Mouse (Mus musculus) ovary, adult 18-20 months (tissue): ENCODE measurements at regions not wholly inside any gene's neighbourhood (a gene's known extent, or its start where the extent isn't known, plus 50 kb on each side); places are given as distances from the start of the nearest gene placed in this dataset.
"Not testable (repeated sequence)": the region's sequence is repeated elsewhere in the genome, so short reads cannot be mapped to it uniquely, and the experiment has no call there.

Experiments
- DNase-seq: peaks from one replicate; pipeline ENCODE4 v3.0.0; 2022; ENCODE audit warnings: low spot score, mixed read lengths

GRCm38 (mm10) chr14:54148626-54149025 lies 105.3 kb downstream of the Dad1 start:
- DNase-seq = no peak

- no peak for DNase-seq
Measured at GRCm38 (mm10) chr14:54148121-54148520, 105.8 kb downstream of the Dad1 start.

DNA sequence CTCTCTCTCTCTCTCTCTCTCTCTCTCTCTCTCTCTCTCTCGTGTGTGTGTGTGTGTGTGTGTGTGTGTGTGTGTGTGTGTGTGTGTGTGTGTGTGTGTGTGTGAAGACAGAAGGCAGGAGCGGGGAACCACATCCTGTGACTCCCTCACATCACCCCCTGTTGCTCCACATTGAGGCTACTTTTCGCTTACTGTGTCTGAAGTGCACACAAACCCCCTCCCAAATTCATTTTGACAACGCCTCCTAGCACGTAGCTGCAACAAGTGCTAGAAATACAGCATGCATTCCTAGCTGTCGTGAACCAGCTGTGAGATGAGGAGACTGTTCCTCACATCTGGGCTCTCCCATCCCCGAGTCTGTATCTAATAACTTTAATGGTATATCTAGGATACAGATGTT lies 106.4 kb downstream of the Dad1 start:
- DNase-seq = no peak

- no peak for DNase-seq
Measured at GRCm38 (mm10) chr14:54145743-54146741, 107.9 kb downstream of the Dad1 start.

DNA sequence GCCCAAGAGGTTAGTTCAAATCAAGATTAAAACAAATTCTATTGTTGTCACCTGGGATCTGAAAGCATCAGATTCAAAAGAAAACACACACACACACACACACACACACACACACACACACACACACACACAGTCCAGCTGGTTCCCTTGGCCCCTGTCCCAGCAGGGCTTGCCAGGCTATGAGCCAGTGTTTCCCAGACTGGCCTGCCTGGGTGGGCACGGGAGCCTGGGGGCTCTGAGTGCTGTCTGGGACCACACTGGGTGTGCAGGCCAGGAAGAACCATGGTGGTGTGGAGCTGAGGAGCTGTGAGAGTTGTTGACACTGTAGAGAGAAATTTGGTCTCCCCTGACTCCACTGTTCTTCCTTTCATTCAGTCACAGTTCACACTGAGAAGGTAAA lies 110.1 kb downstream of the Dad1 start:
- DNase-seq = no peak

DNA sequence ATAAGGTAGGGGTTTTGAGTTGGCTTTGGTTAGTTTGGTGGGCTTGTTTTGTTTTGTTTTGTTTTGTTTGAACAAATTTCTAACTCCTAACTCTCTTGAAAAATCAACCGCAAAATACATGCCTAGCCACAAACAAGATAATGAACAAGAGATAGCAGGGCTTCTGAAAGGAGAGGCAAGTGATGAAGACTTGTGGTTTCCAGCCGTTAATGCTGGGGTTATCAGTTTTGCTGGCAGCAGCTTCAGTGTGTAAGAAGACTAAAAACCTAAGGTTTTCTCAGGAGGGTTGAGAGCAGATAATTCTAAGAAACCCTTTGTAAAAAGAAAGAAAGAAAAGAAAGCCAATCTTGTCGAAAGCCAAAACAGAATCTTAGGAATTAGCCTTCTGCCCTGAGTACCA lies 115.6 kb downstream of the Dad1 start:
- no peak for DNase-seq

GRCm38 (mm10) chr14:54136538-54136937 lies 117.4 kb downstream of the Dad1 start:
- DNase-seq = no peak

DNA sequence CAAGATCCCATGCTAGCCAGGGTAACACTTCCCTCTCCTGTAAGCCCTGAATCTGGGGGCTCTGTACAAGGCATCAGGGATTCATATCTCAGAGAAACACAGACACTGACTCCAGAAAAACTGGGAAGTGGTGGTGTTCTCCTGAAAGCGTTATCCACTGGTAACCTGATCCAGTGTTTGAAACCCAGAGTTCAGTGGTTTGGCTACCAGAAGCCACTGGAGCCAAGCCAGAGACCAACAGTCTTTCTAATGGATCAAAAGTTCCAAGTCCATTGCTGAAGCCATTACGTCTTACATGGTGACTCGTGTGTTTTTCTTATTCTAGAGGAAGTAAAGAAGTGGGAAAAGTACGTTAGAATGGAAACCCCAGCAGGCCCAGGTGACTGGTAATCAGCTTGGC lies 125.6 kb downstream of the Dad1 start:
- DNase-seq = no peak

DNA sequence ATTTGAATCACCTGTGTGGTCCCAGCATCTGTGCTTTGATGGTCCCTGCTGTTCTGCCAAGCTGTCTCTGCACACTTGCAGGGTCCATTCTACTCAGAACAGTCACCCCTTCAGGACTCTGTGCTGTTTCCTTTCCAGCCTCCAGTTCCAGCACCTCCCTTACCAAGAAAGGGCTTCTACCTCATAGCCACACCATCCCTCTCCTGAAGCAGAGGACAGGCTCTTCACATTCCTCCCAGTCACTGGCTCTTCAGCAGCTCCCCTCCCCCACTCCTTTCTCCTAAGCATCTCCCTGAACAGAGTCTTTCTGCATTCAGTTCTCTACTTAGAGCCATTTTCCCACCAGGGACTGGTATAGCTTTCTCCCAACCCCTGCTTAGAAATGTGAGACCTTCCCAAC lies 128.4 kb downstream of the Dad1 start:
- no peak for DNase-seq

DNA sequence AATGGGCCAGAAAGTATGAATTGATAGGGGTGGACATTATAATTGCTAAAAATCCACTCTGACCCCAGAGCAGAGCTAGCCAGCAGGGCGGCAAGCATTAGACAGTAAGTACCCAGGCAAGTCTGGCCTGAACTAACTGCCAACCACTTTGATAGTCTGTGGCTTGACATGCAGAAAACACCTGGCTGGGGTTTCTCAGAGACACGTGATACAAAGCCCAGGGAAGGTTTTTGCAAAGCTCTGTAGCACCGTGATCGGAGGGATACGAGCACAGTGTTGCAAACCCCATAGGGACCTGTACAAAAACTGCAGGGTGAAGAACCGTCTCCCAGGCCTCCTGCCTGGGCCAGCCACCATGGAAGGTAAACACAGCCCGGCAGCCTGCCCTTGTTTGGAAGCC lies 131.9 kb downstream of the Dad1 start:
- no peak for DNase-seq

- no peak for DNase-seq
Measured at GRCm38 (mm10) chr14:54121340-54121739, 132.6 kb downstream of the Dad1 start.

DNA sequence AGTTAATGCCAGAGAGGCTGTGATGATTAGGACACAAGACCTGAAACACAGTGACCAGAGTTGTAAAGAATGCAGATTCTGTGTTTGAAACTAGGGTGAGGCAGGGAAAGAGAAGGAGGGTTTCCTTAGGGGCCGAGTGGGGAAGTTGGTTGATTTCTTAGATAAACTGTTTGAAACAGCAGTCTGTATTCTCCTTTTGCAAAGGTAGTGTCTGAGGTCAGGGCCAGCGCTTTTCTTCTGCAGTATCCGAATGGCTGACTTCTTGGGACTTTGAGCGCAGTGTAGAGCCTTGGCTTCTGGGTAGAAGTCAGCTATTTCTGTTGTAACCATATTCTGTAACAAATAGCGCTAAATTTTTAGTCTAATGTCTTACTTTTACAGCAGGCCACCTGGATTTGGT lies 133.7 kb downstream of the Dad1 start:
- DNase-seq = no peak

- not testable (repeated sequence) for DNase-seq
Measured at GRCm38 (mm10) chr14:54117607-54118006, 136.3 kb downstream of the Dad1 start.

GRCm38 (mm10) chr14:54113216-54113615 lies 140.7 kb downstream of the Dad1 start:
- no peak for DNase-seq

GRCm38 (mm10) chr14:54110971-54111370 lies 142.9 kb downstream of the Dad1 start:
- DNase-seq = no peak

GRCm38 (mm10) chr14:54109129-54109528 lies 144.8 kb downstream of the Dad1 start:
- DNase-seq = no peak

GRCm38 (mm10) chr14:54108311-54109074 lies 145.4 kb downstream of the Dad1 start:
- peak; percentile 81 for DNase-seq

DNA sequence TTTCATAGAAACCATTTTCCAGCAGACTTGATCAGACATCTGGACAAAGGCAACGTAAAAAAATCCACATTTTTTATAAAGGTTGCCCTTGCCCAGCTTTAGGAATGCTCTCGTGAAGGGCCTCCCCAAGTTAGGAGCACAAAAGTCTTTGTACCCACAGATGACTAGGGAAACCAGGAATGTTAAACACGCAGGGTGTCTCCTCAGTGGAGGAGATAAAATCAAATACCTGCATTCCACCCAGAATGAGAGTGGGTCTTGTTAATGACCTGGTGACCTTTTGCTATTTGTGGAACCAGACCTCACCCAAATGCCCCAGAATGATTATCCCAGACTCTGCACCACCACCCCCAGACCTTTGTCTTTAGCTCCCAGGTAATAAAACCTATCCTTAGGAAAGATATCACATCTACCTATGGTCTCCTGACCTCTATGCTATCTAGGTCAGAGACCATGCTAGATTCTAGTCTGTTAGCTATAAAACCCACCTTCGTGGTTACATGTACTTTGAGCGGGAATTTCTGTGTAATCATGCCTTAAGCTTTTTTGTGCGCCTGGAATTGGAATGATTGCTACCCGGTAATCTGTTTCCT lies 146.6 kb downstream of the Dad1 start:
- no peak for DNase-seq

GRCm38 (mm10) chr14:54104243-54104642 lies 149.7 kb downstream of the Dad1 start:
- DNase-seq = peak; percentile 80

- DNase-seq = no peak
Measured at GRCm38 (mm10) chr14:54103541-54103940, 150.4 kb downstream of the Dad1 start.

GRCm38 (mm10) chr14:54103115-54103514 lies 150.8 kb downstream of the Dad1 start:
- no peak for DNase-seq

DNA sequence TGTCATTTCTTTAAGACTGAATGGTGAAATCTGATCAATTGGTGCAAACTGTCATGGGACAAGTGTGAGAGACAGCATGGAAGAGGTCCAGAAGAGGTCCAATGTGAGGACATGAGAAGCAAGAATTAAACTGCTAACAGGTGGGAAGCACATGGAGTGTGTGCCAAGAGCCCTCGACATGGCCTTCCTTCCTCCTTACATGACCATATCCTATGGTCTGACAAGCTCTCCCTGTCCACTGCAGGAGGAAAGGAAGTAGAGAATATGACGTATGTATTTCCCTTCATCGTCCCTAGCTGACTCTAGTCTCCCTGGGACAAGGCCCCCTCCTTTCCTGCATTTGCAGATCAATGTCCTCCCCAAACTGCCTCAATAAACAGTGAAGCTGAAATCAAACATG lies 152.1 kb downstream of the Dad1 start:
- no peak for DNase-seq

- DNase-seq = no peak
Measured at GRCm38 (mm10) chr14:54099360-54099759, 154.5 kb downstream of the Dad1 start.
